Mouse (Mus musculus): ENCODE measurements at regions not wholly inside any gene's neighbourhood (a gene's known extent, or its start where the extent isn't known, plus 50 kb on each side); places are given as distances from the start of the nearest gene placed in this dataset.
"Not testable (repeated sequence)": the region's sequence is repeated elsewhere in the genome, so short reads cannot be mapped to it uniquely, and the experiment has no call there.

- DNase-seq = no peak
Observed at GRCm38 (mm10) chr12:93812963-93813733, 1878.9 kb upstream of the Flrt2 start.

- no peak for DNase-seq
Observed at GRCm38 (mm10) chr12:93850944-93851520, 1841.0 kb upstream of the Flrt2 start.

- DNase-seq = no peak
Observed at GRCm38 (mm10) chr12:93851660-93852059, 1840.4 kb upstream of the Flrt2 start.

GRCm38 (mm10) chr12:93885946-93886345 lies 1806.1 kb upstream of the Flrt2 start:
- DNase-seq = no peak

GRCm38 (mm10) chr12:93890109-93890508 lies 1801.9 kb upstream of the Flrt2 start:
- DNase-seq = no peak

- not testable (repeated sequence) for DNase-seq
Observed at GRCm38 (mm10) chr12:93928541-93929238, 1763.3 kb upstream of the Flrt2 start.

GRCm38 (mm10) chr12:93929239-93929563 lies 1762.8 kb upstream of the Flrt2 start:
- DNase-seq = not testable (repeated sequence)

- DNase-seq = not testable (repeated sequence)
Observed at GRCm38 (mm10) chr12:93930242-93930641, 1761.8 kb upstream of the Flrt2 start.

GRCm38 (mm10) chr12:93960869-93961268 lies 1731.2 kb upstream of the Flrt2 start:
- DNase-seq = no peak

- no peak for DNase-seq
Observed at GRCm38 (mm10) chr12:93981307-93981706, 1710.7 kb upstream of the Flrt2 start.

- no peak for DNase-seq
Observed at GRCm38 (mm10) chr12:93991531-93991930, 1700.5 kb upstream of the Flrt2 start.

- no peak for DNase-seq
Observed at GRCm38 (mm10) chr12:93993875-93994274, 1698.2 kb upstream of the Flrt2 start.

- no peak for DNase-seq
Observed at GRCm38 (mm10) chr12:94015946-94016345, 1676.1 kb upstream of the Flrt2 start.

GRCm38 (mm10) chr12:94031364-94031763 lies 1660.7 kb upstream of the Flrt2 start:
- no peak for DNase-seq

GRCm38 (mm10) chr12:94047972-94048371 lies 1644.1 kb upstream of the Flrt2 start:
- DNase-seq = no peak

- DNase-seq = no peak
Observed at GRCm38 (mm10) chr12:94057767-94058166, 1634.3 kb upstream of the Flrt2 start.

GRCm38 (mm10) chr12:94059641-94060040 lies 1632.4 kb upstream of the Flrt2 start:
- no peak for DNase-seq

- no peak for DNase-seq
Observed at GRCm38 (mm10) chr12:94060336-94060735, 1631.7 kb upstream of the Flrt2 start.

GRCm38 (mm10) chr12:94066444-94067152 lies 1625.4 kb upstream of the Flrt2 start:
- DNase-seq = peak; percentile 5

- no peak for DNase-seq
Observed at GRCm38 (mm10) chr12:94070940-94071505, 1621.0 kb upstream of the Flrt2 start.

- DNase-seq = no peak
Observed at GRCm38 (mm10) chr12:94105582-94106162, 1586.4 kb upstream of the Flrt2 start.

- no peak for DNase-seq
Observed at GRCm38 (mm10) chr12:94150143-94150542, 1541.9 kb upstream of the Flrt2 start.
